Mouse (Mus musculus): ENCODE measurements around the gene Iqck.

GRCm38 (mm10) chr7:118908961-118909515 lies 53.5 kb downstream of the Iqck start:
- TF ChIP-seq POLR2A (IDR thresholded peaks at IDR 0.05; ENCODE audit: control insufficient read depth, extremely low read depth, insufficient read depth, low read length, poor library complexity) (no peak), CTCF (IDR thresholded peaks at IDR 0.05; ENCODE audit: borderline replicate concordance, control insufficient read depth, extremely low read depth, insufficient read depth, low read length, poor library complexity) (no peak)
